Mouse (Mus musculus) myocyte (in vitro differentiated cells): ENCODE measurements around the gene Prss50. TPM values are rescaled to one million over a fixed set of nuclear protein-coding genes. Genes with fewer than 3 reads are reported as not detected.

Experiments
- H3K27me3 ChIP-seq: one replicate; pipeline ENCODE4 v1.6.1; 2011; ENCODE audit not compliant: control insufficient read depth, insufficient read depth, insufficient read length
- H3K36me3 ChIP-seq: one replicate; pipeline ENCODE4 v1.6.1; 2011; ENCODE audit not compliant: control insufficient read depth, insufficient read depth
- H3K4me2 ChIP-seq: one replicate; pipeline ENCODE4 v1.6.1; 2011; ENCODE audit warnings: low read depth, control low read depth
- H3K4me3 ChIP-seq: one replicate; pipeline ENCODE4 v1.5.1; 2011; ENCODE audit warnings: mild to moderate bottlenecking, control low read depth, moderate library complexity
- H3K79me2 ChIP-seq: one replicate; pipeline ENCODE4 v1.6.1; 2011; ENCODE audit not compliant: control insufficient read depth, insufficient read depth
- H3ac ChIP-seq: one replicate; pipeline ENCODE4 v1.6.1; 2011; ENCODE audit not compliant: control insufficient read depth, insufficient read length
- CEBPB ChIP-seq: IDR thresholded peaks from 2 replicates; pipeline ENCODE4 v1.6.1; 2011; ENCODE audit warnings: mild to moderate bottlenecking, moderate library complexity; ENCODE audit not compliant: poor library complexity, insufficient read depth, severe bottlenecking
- E2F4 ChIP-seq: IDR thresholded peaks from one replicate; pipeline ENCODE4 v1.6.1; 2011; ENCODE audit warnings: mild to moderate bottlenecking, control low read depth, moderate library complexity; ENCODE audit not compliant: insufficient read depth
- MAX ChIP-seq: IDR thresholded peaks from one replicate; pipeline ENCODE4 v1.6.1; 2011; ENCODE audit warnings: low read depth, mild to moderate bottlenecking, control low read depth
- MYOD1 ChIP-seq, 3 experiments: IDR thresholded peaks; one replicate each; pipeline ENCODE4 v1.6.1; 2011; ENCODE audit warnings: control low read depth in 2 of 3, low read depth in 2 of 3, mild to moderate bottlenecking in 2 of 3, moderate library complexity in 1 of 3; ENCODE audit not compliant: insufficient read length in 2 of 3, control insufficient read depth in 1 of 3
- MYOG ChIP-seq, 3 experiments: IDR thresholded peaks; one replicate each; pipeline ENCODE4 v1.6.1; 2011; ENCODE audit warnings: control low read depth in 2 of 3, low read depth in 2 of 3, mild to moderate bottlenecking in 2 of 3; ENCODE audit not compliant: insufficient read length in 2 of 3, control insufficient read depth in 1 of 3, insufficient read depth in 1 of 3
- POLR2A ChIP-seq: IDR thresholded peaks from one replicate; pipeline ENCODE4 v1.6.1; 2011; ENCODE audit warnings: low read depth, mild to moderate bottlenecking, control low read depth, moderate library complexity; ENCODE audit not compliant: insufficient read length
- POLR2AphosphoS2 ChIP-seq: IDR thresholded peaks from one replicate; pipeline ENCODE4 v1.6.1; 2011; ENCODE audit warnings: low read depth, control low read depth; ENCODE audit not compliant: insufficient read length
- REST ChIP-seq: IDR thresholded peaks from one replicate; pipeline ENCODE4 v1.6.1; 2011; ENCODE audit warnings: mild to moderate bottlenecking, control low read depth, moderate library complexity; ENCODE audit not compliant: insufficient read depth, insufficient read length
- SRF ChIP-seq: IDR thresholded peaks from one replicate; pipeline ENCODE4 v1.6.1; 2011; ENCODE audit warnings: low read depth; ENCODE audit not compliant: control insufficient read depth, insufficient read length
- TCF12 ChIP-seq: IDR thresholded peaks from one replicate; pipeline ENCODE4 v1.6.1; 2011; ENCODE audit warnings: mild to moderate bottlenecking, control low read depth; ENCODE audit not compliant: poor library complexity, insufficient read depth, severe bottlenecking
- TCF3 ChIP-seq: IDR thresholded peaks from one replicate; pipeline ENCODE4 v1.6.1; 2011; ENCODE audit warnings: low read depth, control low read depth; ENCODE audit not compliant: insufficient read length
- USF1 ChIP-seq: IDR thresholded peaks from one replicate; pipeline ENCODE4 v1.6.1; 2011; ENCODE audit warnings: low read depth, mild to moderate bottlenecking, control low read depth, moderate library complexity
- polyA plus RNA-seq: library from polyadenylated mRNA; unstranded; fragments of >200 nt; fragmentation: generic; extraction: Trizol; gene quantifications from one replicate; pipeline ENCODE4 v1.2.1, GENCODE M21; 2012; ENCODE audit warnings: missing spikeins

Gene Prss50
- polyA plus RNA-seq, 1 experiment, result 0.02 TPM

DNA sequence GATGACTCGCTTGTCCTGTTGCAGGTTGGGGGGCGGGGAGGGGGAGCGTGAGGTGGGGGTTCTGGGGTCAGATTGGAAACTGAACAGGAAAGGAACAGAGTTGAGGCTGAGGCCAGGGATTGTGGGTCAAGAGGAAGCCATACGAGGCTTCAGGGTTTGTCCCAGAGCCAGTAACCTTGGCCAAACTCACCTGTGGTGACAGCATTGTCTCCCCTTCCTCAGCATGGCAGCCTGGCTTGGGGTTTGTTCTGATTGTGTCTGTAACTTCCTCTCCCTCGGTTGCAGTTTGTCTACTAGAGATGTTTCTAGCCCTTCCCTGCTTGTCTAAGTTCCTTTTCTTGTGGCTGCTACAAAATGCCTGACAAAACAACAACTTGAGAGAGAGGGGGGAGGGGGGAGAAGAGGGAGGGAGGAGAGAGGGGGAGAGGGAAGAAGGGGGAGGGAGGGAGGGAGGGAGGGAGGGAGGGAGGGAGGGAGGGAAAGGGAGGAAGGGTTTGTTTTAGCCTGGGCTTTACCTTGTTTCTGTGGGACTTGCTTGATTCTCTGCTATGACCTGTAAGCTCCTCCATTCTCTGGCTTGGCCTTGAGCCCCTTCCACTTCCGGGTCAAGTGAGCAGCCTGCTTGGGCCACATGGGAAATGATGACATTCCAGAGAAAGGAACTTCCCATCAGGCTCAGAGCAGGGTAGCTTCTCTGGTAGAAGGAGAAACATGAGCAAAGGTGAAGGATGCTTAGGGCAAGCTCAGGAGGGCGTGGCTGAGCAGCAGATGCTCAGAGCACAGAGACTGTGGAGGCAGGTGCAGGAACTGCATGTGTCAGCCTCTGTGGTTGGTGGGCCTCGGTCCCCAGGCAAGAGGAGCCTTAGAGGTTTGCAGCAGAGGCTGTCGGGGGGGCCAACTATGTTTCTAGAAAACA, 29.9 kb downstream of the Prss50 start:
- H3K4me2 ChIP-seq, result no peak overlapping the region
- H3K27me3 ChIP-seq, result no peaks in the 10 kb centered on the region
- TF ChIP-seq MYOD1 (IDR thresholded peaks at IDR 0.05; ENCODE audit: control insufficient read depth in 1 of 3, insufficient read length in 2 of 3, low read depth in 2 of 3), result no peak
- no peak for TF ChIP-seq MAX
- no peak for TF ChIP-seq SRF
- TF ChIP-seq USF1, result peak; percentile 36
- no peak for TF ChIP-seq POLR2A
- no peaks in the 10 kb centered on the region for H3K79me2 ChIP-seq
- no peak overlapping the region for H3ac ChIP-seq
- H3K36me3 ChIP-seq, result no peaks in the 10 kb centered on the region
- H3K4me3 ChIP-seq, result no peak overlapping the region

DNA sequence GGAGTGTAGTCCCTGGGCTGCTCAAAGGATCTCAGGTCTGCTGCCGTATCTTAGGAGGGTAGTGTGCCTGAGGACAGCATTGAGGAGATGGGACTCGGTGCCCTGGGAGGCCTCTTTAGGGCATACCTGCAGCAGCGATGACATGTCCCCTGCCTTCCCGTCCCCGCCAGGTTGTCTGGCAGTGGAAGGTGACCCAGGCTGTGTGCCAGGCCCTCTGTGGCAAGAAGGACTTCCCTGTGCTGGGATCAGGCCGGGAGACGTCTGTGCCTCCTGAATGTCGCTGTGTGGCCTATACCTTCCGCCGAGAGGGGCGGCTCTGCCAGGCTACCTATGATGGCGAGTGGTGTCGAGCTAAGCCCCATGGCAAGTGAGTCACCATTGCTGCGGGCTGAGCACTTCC, 31.2 kb downstream of the Prss50 start:
- Histone ChIP-seq H3K4me2 (no peak overlapping the region), H3K36me3 (no peaks in the 10 kb centered on the region), H3K27me3 (no peaks in the 10 kb centered on the region), H3K79me2 (no peaks in the 10 kb centered on the region), H3K4me3 (no peak overlapping the region), H3ac (no peak overlapping the region)
- TF ChIP-seq MYOD1 (IDR thresholded peaks at IDR 0.05; ENCODE audit: control insufficient read depth in 1 of 3, insufficient read length in 2 of 3, low read depth in 2 of 3), result no peak
- TF ChIP-seq POLR2A, result no peak

DNA sequence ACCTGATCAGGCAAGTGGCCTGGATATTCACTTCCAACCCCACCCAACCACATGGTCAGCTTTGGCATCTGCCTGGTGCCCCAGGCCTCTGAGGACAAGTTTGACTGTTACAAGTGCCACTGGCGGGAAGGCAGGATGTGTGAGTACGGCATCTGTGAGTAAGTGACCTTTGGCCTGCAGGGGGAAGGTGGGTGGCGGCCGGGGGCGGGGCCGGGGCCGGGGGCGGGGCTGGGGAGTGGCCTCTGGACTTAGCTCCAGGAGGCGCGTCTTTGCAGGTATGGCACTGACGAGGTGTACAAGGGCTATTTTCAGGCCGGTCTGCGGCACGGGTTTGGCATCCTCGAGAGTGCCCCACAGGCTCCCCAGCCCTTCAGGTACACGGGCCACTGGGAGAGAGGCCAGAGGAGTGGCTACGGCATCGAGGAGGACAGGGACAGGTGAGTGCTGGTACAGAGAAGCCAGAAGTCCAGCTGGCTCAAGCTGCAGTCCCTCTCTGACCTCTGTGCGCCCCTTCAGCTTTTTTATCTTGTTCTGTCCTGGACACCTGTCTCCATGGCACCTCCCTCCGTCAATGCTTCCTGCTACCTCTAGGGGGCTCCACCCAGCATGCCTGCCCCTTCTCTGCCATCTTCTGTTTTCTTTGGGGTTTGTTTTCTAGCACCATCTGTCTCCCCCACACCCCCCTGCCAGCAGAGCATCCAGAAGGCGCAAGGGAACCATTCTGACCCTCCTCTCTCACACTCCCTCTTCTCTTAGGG, 32.4 kb downstream of the Prss50 start:
- H3K79me2 ChIP-seq, result no peaks in the 10 kb centered on the region
- H3K4me2 ChIP-seq, result no peak overlapping the region
- H3K27me3 ChIP-seq, result no peaks in the 10 kb centered on the region
- no peak overlapping the region for H3K4me3 ChIP-seq
- no peak overlapping the region for H3ac ChIP-seq
- TF ChIP-seq POLR2AphosphoS2 (no peak), MYOD1 (IDR thresholded peaks at IDR 0.05; ENCODE audit: control insufficient read depth in 1 of 3, insufficient read length in 2 of 3, low read depth in 2 of 3) (no peak), POLR2A (no peak), MAX (no peak), TCF12 (no peak), CEBPB (no peak), MYOG (IDR thresholded peaks at IDR 0.05; ENCODE audit: control insufficient read depth in 1 of 3, insufficient read depth in 1 of 3, insufficient read length in 2 of 3, low read depth in 2 of 3) (no peak), SRF (no peak), REST (no peak), E2F4 (no peak), USF1 (no peak), TCF3 (no peak)
- no peaks in the 10 kb centered on the region for H3K36me3 ChIP-seq

DNA sequence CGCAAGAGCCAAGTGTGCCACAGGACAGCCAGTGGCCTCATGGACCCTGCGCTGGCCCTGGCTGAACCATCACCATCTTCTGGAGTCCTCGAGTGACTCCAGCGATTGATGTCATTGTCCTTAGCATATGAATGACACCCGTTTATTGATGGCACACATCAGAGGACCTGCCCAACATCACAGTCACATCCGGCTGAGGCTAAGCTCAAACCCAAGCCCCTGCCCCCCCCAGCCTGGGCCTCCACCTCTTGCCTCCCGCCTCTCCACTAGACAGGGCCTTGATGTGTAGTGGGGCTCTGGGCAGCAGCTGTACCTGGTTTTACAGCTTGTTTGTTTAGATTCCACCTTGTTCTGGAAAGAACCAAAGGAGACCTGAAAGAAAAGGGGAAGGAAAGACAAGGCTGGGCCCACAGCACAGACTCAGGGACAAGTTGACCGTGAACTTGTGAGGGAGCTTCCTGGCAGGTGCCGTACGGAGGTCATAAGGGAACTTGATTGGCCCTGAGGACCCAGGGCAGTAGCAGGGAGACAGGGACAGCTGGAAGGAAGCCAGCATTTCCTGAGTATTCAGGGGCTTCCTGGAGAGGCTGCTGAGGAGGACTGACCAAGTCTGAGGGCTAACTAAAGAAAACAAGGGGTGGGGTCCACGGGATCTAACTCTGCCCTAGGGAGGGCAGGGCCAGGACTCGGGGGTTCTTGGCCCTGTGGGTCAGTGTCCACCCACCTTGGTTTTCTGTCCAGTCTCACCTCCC, 33.5 kb downstream of the Prss50 start:
- Histone ChIP-seq H3K27me3 (no peaks in the 10 kb centered on the region), H3K79me2 (no peaks in the 10 kb centered on the region), H3K36me3 (no peaks in the 10 kb centered on the region), H3ac (no peak overlapping the region), H3K4me3 (no peak overlapping the region), H3K4me2 (no peak overlapping the region)
- no peak for TF ChIP-seq REST
- no peak for TF ChIP-seq POLR2AphosphoS2
- no peak for TF ChIP-seq TCF3
- TF ChIP-seq TCF12, result no peak
- no peak for TF ChIP-seq SRF
- no peak for TF ChIP-seq E2F4
- TF ChIP-seq CEBPB, result no peak
- TF ChIP-seq USF1, result no peak
- TF ChIP-seq MYOD1 (IDR thresholded peaks at IDR 0.05; ENCODE audit: control insufficient read depth in 1 of 3, insufficient read length in 2 of 3, low read depth in 2 of 3), result no peak
- no peak for TF ChIP-seq MAX
- TF ChIP-seq POLR2A, result no peak
- no peak for TF ChIP-seq MYOG (IDR thresholded peaks at IDR 0.05; ENCODE audit: control insufficient read depth in 1 of 3, insufficient read depth in 1 of 3, insufficient read length in 2 of 3, low read depth in 2 of 3)
